9 mouse cellular contexts compared by ENCODE assay signal in genomic region chr15:81839634-81840033, GRCm38 (mm10). TPM values are rescaled to one million over a fixed set of nuclear protein-coding genes. Genes with fewer than 3 reads are reported as not detected.
DNase-seq lines count a peak whose midpoint lies in the region; ATAC-seq and TF ChIP-seq lines count a peak whose summit lies in the region.
"Had no signal": no experiment of that assay in that cellular context is flagged by ENCODE, and none has a peak within 500 bp of the region (broad histone marks: within the 10 kb centered on the region; RNA-seq: fewer than 3 reads in every experiment).

No protein-coding gene starts in this region.

- 0 out of 2 replicates have a peak overlapping the region, but pooled peaks have one; percentile 10 for H3K4me2 ChIP-seq in heart, embryonic 15.5 days
- H3K4me2 ChIP-seq: limb, embryonic 12.5 days had no signal

- H3K4me1 ChIP-seq in cortical plate, adult 2 months (ENCODE audit: control insufficient read depth, insufficient read depth, low read length), result peaks cover 8% of the 10 kb centered on the region
- H3K4me1 ChIP-seq in heart, embryonic 15.5 days (replicated peaks), result peaks cover 55% of the 10 kb centered on the region

- H3K27me3 ChIP-seq in heart, embryonic 15.5 days, result no peaks in the 10 kb centered on the region

- H3K9me3 ChIP-seq in heart, embryonic 15.5 days (replicated peaks), result no peaks in the 10 kb centered on the region
- H3K9me3 ChIP-seq: limb, embryonic 12.5 days had no signal

- ATAC-seq in heart, embryonic 15.5 days (replicated peaks; ENCODE audit: insufficient number of reproducible peaks, insufficient read depth, low FRiP score, low read depth), result peak; percentile 87

- 39% methylated on average over 5 of the region's 5 CpGs for WGBS in heart, embryonic 15.5 days

- no peaks in the 10 kb centered on the region for H3K36me3 ChIP-seq in heart, embryonic 15.5 days
- H3K36me3 ChIP-seq: limb, embryonic 12.5 days had no signal

- no peak for TF ChIP-seq CTCF in cortical plate, adult 2 months (IDR thresholded peaks at IDR 0.05; ENCODE audit: extremely low read depth, insufficient read depth, low read length)

- H3K27ac ChIP-seq in cortical plate, adult 2 months (ENCODE audit: insufficient read depth, low read length), result peak overlapping the region; percentile 75
- H3K27ac ChIP-seq in heart, embryonic 15.5 days, result peak overlapping the region; percentile 89
- H3K27ac ChIP-seq: limb, embryonic 12.5 days had no signal

- no peak overlapping the region for H3K4me3 ChIP-seq in cortical plate, adult 2 months (ENCODE audit: insufficient read depth, low read length)
- H3K4me3 ChIP-seq in heart, embryonic 15.5 days, result no peak overlapping the region
- H3K4me3 ChIP-seq: limb, embryonic 12.5 days had no signal

- H3K9ac ChIP-seq in heart, embryonic 15.5 days, result peak overlapping the region; percentile 33; the same call in 1 of the 2 replicates
- H3K9ac ChIP-seq: limb, embryonic 12.5 days had no signal

- DNase-seq in 3134 (ENCODE audit: extremely low read depth, insufficient read length, low spot score), result peak; percentile 81
- DNase-seq in NIH3T3 (ENCODE audit: low read depth), result peak; percentile 91
- peak; percentile 73 to 88 for DNase-seq in layer of hippocampus, postnatal 14 days (ENCODE audit: low spot score in 2 of 2)
- DNase-seq in lung, postnatal 4 days, result peak; percentile 79 to 90
- peak; percentile 43 to 89 for DNase-seq in urinary bladder, postnatal 36 days (ENCODE audit: low spot score in 2 of 2)
- no peak for DNase-seq in B cell, adult 2 months

- peak; percentile 41; the same call in 1 of the 2 replicates for TF ChIP-seq POLR2A in cortical plate, adult 2 months (IDR thresholded peaks at IDR 0.05; ENCODE audit: extremely low read depth, insufficient read depth, low read length)

RNA-seq across cellular contexts. Expression of gene Tob2, which starts 19.0 kb away (rescaled TPM):
- 19.9 and 21.0 TPM in 2 replicates for polyA plus RNA-seq in cortical plate, adult 2 months (2012; rRNA removed)
- polyA plus RNA-seq in heart, embryonic 15.5 days (2015; fragmentation: Nextera tagmentation; extraction: Ambion mirVana), result 15.8 and 17.6 TPM in 2 replicates
- 10 to 100 TPM; 24.6 to 31.6 TPM for total RNA-seq in layer of hippocampus, postnatal 14 days (2021)

RNA-seq across cellular contexts. Expression of gene Phf5a, which starts 32.1 kb away (rescaled TPM):
- polyA plus RNA-seq in cortical plate, adult 2 months (2012; rRNA removed), result 53.3 and 57.7 TPM in 2 replicates
- 70.5 and 97.6 TPM in 2 replicates for polyA plus RNA-seq in heart, embryonic 15.5 days (2015; fragmentation: Nextera tagmentation; extraction: Ambion mirVana)
- 10 to 100 TPM; 31.0 to 39.0 TPM for total RNA-seq in layer of hippocampus, postnatal 14 days (2021)

RNA-seq across cellular contexts. Expression of gene Aco2, which starts 32.5 kb away (rescaled TPM):
- 533 and 545 TPM in 2 replicates for polyA plus RNA-seq in cortical plate, adult 2 months (2012; rRNA removed)
- polyA plus RNA-seq in heart, embryonic 15.5 days (2015; fragmentation: Nextera tagmentation; extraction: Ambion mirVana), result 610 and 636 TPM in 2 replicates
- 100 to 1,000 TPM; 481 to 503 TPM for total RNA-seq in layer of hippocampus, postnatal 14 days (2021)

RNA-seq across cellular contexts. Expression of gene Tef, which starts 37.4 kb away (rescaled TPM):
- 318 and 326 TPM in 2 replicates for polyA plus RNA-seq in cortical plate, adult 2 months (2012; rRNA removed)
- 22.9 and 25.9 TPM in 2 replicates for polyA plus RNA-seq in heart, embryonic 15.5 days (2015; fragmentation: Nextera tagmentation; extraction: Ambion mirVana)
- total RNA-seq in layer of hippocampus, postnatal 14 days (2021), result 100 to 1,000 TPM; 184 TPM

Comparison
In these comparisons a context has a peak if more than half of its experiments do, and no peak if none do; other contexts are left out.
1. DNase-seq: peak in 3134 (single experiment), NIH3T3 (single experiment), layer of hippocampus, postnatal 14 days (2 of 2), lung, postnatal 4 days (2 of 2) and urinary bladder, postnatal 36 days (2 of 2); none in B cell, adult 2 months (0 of 2).